Mouse (Mus musculus): ENCODE data around the gene Unc13a. TPM values are rescaled to one million over a fixed set of nuclear protein-coding genes. Genes with fewer than 3 reads are reported as not detected.

Gene Unc13a
- 0.35 and 0.46 TPM in 2 replicates for polyA plus RNA-seq (2015; fragmentation: Nextera tagmentation; extraction: Ambion mirVana)

DNA sequence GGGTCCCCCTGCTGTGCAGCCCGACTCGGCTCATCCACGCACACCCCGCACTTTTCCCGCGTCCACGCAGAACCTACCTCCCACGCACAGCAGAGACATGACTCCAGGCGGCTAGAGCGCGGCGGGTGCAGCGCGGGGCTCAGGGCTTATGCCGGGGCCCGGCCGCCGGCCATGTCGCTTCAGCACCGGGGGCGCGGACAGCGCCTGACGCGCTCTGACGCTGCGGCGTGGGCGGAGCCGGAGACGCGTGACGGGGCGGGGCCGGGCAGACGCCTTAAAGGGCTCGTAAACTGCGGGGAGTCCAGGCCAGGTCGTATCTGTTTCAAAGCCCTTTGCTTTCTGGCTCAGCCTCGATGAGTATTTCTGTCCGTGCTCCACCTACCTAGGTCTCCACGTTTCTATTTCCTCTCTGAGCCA lies at the start of gene Unc13a:
TSS of gene Unc13a (minus strand) at position 209 of the 417 bp plus-strand sequence.
- no peaks in the 10 kb centered on the region for H3K9me3 ChIP-seq (ENCODE audit: low read length)
- TF ChIP-seq EP300 (IDR thresholded peaks at IDR 0.05) (no peak), CTCF (IDR thresholded peaks at IDR 0.05) (no peak)
- 0 out of 2 replicates have a peak, but pooled peaks cover 12% of the 10 kb centered on the region for H3K27me3 ChIP-seq (replicated peaks; ENCODE audit: insufficient read depth, low read length)
- under 1% methylated on average over 42 of the region's 42 CpGs for WGBS
- no peak within 1 kb of the TSS for H3K9ac ChIP-seq (replicated peaks; ENCODE audit: low read depth)
- no peaks in the 10 kb centered on the region for H3K36me3 ChIP-seq (ENCODE audit: insufficient read depth, low read length)
- DNase-seq (ENCODE audit: low spot score): peak; percentile 86
- peak within 1 kb of the TSS; percentile 39 for H3K4me3 ChIP-seq (ENCODE audit: low read depth, low read length)
- H3K4me1 ChIP-seq (ENCODE audit: insufficient read depth, low read depth, low read length): peaks cover 19% of the 10 kb centered on the region
- peak; percentile 81 for ATAC-seq
- peak within 1 kb of the TSS; percentile 77 for H3K4me2 ChIP-seq (replicated peaks; ENCODE audit: low read depth, low read length)
- no peak within 1 kb of the TSS for H3K27ac ChIP-seq (ENCODE audit: low read length)

- Histone ChIP-seq H3K27ac (ENCODE audit: low read length) (no peak overlapping the region), H3K4me1 (ENCODE audit: insufficient read depth, low read depth, low read length) (0 out of 2 replicates have a peak, but pooled peaks cover under 1% of the 10 kb centered on the region), H3K9ac (replicated peaks; ENCODE audit: low read depth) (no peak overlapping the region), H3K36me3 (ENCODE audit: insufficient read depth, low read length) (no peaks in the 10 kb centered on the region), H3K4me2 (replicated peaks; ENCODE audit: low read depth, low read length) (no peak overlapping the region), H3K4me3 (ENCODE audit: low read depth, low read length) (no peak overlapping the region), H3K9me3 (ENCODE audit: low read length) (no peaks in the 10 kb centered on the region), H3K27me3 (replicated peaks; ENCODE audit: insufficient read depth, low read length) (no peaks in the 10 kb centered on the region)
- no peak for DNase-seq (ENCODE audit: low spot score)
- TF ChIP-seq EP300 (IDR thresholded peaks at IDR 0.05) (no peak), CTCF (IDR thresholded peaks at IDR 0.05) (no peak)
- WGBS: 39% methylated on average over 7 of the region's 7 CpGs
- ATAC-seq: no peak
Observed at GRCm38 (mm10) chr8:71719928-71720457, 48.4 kb upstream of the Unc13a start.

DNA sequence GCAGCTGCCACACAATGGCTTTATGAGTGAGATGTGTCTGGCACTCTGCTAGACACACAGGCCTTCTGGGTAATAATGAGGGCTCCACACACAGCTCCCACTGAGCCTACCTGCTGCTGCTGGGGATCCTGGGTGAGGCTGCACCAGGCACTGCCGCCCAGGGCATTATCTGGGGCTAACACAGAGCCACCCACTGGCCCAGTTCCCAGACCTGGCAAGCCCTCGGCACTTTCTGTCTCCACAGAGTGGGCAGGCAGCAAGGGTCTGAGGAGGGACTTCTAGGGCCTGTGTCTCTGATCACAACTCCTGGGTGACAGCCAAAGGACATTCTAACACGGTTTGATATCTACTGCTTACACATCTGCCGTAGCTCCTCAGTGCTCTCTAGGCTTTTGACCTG lies 47.7 kb upstream of the Unc13a start:
- Histone ChIP-seq H3K27me3 (replicated peaks; ENCODE audit: insufficient read depth, low read length) (no peaks in the 10 kb centered on the region), H3K4me1 (ENCODE audit: insufficient read depth, low read depth, low read length) (no peaks in the 10 kb centered on the region), H3K9ac (replicated peaks; ENCODE audit: low read depth) (no peak overlapping the region), H3K4me2 (replicated peaks; ENCODE audit: low read depth, low read length) (no peak overlapping the region), H3K36me3 (ENCODE audit: insufficient read depth, low read length) (no peaks in the 10 kb centered on the region), H3K9me3 (ENCODE audit: low read length) (no peaks in the 10 kb centered on the region), H3K27ac (ENCODE audit: low read length) (no peak overlapping the region), H3K4me3 (ENCODE audit: low read depth, low read length) (no peak overlapping the region)
- no peak for ATAC-seq
- no peak for DNase-seq (ENCODE audit: low spot score)
- WGBS: 41% methylated on average over 4 of the region's 4 CpGs
- no peak for TF ChIP-seq CTCF (IDR thresholded peaks at IDR 0.05)
- no peak for TF ChIP-seq EP300 (IDR thresholded peaks at IDR 0.05)

DNA sequence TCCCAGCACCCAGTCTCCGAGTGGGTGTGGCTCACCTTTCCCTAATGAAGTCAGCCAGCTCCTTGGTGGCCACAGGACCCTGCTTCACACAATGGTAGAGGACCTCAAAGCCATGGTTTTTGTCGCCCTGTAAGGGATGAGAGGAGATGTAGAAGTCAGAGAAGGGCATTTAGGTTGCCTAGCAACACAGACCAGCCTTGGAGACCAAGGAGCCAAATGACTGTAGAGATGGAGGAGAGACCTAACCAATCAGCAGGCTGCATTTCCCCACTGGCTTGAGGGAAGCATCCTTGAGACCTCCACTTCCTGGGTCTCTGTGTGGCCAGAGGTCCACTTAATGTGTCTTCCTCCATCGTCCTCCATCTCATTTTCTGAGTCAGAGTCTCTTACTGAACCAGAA lies 46.7 kb upstream of the Unc13a start:
- no peaks in the 10 kb centered on the region for H3K36me3 ChIP-seq (ENCODE audit: insufficient read depth, low read length)
- no peaks in the 10 kb centered on the region for H3K4me1 ChIP-seq (ENCODE audit: insufficient read depth, low read depth, low read length)
- no peaks in the 10 kb centered on the region for H3K9me3 ChIP-seq (ENCODE audit: low read length)
- no peak for TF ChIP-seq EP300 (IDR thresholded peaks at IDR 0.05)
- no peak for TF ChIP-seq CTCF (IDR thresholded peaks at IDR 0.05)
- no peaks in the 10 kb centered on the region for H3K27me3 ChIP-seq (replicated peaks; ENCODE audit: insufficient read depth, low read length)
- H3K27ac ChIP-seq (ENCODE audit: low read length): no peak overlapping the region
- ATAC-seq (no peak), DNase-seq (ENCODE audit: low spot score) (no peak)
- no peak overlapping the region for H3K4me2 ChIP-seq (replicated peaks; ENCODE audit: low read depth, low read length)
- 38% methylated on average over 3 of the region's 3 CpGs for WGBS
- no peak overlapping the region for H3K9ac ChIP-seq (replicated peaks; ENCODE audit: low read depth)
- no peak overlapping the region for H3K4me3 ChIP-seq (ENCODE audit: low read depth, low read length)

GRCm38 (mm10) chr8:71717096-71717495 lies 45.5 kb upstream of the Unc13a start:
- TF ChIP-seq CTCF (IDR thresholded peaks at IDR 0.05) (no peak), EP300 (IDR thresholded peaks at IDR 0.05) (no peak)
- Histone ChIP-seq H3K27me3 (replicated peaks; ENCODE audit: insufficient read depth, low read length) (no peaks in the 10 kb centered on the region), H3K4me1 (ENCODE audit: insufficient read depth, low read depth, low read length) (no peaks in the 10 kb centered on the region), H3K9ac (replicated peaks; ENCODE audit: low read depth) (no peak overlapping the region), H3K4me2 (replicated peaks; ENCODE audit: low read depth, low read length) (no peak overlapping the region), H3K9me3 (ENCODE audit: low read length) (no peaks in the 10 kb centered on the region), H3K36me3 (ENCODE audit: insufficient read depth, low read length) (no peaks in the 10 kb centered on the region), H3K27ac (ENCODE audit: low read length) (no peak overlapping the region), H3K4me3 (ENCODE audit: low read depth, low read length) (no peak overlapping the region)
- 60% methylated on average over 12 of the region's 12 CpGs for WGBS
- ATAC-seq: no peak
- DNase-seq (ENCODE audit: low spot score): no peak

DNA sequence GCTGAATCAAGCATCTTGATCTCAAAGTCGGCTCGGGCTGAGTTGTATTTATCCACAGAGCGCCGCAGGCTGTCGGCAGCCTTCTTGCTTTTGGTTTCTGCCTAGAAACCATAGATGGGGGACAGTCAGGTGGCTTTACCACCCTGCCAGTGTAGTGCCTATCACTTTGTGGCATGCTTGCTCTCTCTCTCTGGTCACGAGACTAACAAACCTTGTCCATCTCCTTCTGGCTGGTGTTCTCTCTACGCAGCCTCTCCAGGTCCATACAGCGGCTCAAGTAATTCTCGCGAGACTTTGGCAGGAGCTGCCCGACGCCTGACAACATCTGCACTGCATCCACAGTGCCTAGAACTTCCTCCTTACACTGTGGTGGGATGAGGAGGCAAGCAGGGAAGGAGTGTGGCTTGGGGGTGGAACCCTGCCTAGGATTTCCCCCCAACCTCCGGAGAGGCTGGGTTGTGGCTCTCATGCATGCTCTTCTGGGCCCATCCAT lies 45.0 kb upstream of the Unc13a start:
- H3K36me3 ChIP-seq (ENCODE audit: insufficient read depth, low read length): no peaks in the 10 kb centered on the region
- no peaks in the 10 kb centered on the region for H3K27me3 ChIP-seq (replicated peaks; ENCODE audit: insufficient read depth, low read length)
- ATAC-seq: no peak
- WGBS: 67% methylated on average over 13 of the region's 13 CpGs
- no peak overlapping the region for H3K9ac ChIP-seq (replicated peaks; ENCODE audit: low read depth)
- no peaks in the 10 kb centered on the region for H3K9me3 ChIP-seq (ENCODE audit: low read length)
- no peak overlapping the region for H3K27ac ChIP-seq (ENCODE audit: low read length)
- H3K4me2 ChIP-seq (replicated peaks; ENCODE audit: low read depth, low read length): no peak overlapping the region
- H3K4me1 ChIP-seq (ENCODE audit: insufficient read depth, low read depth, low read length): no peaks in the 10 kb centered on the region
- TF ChIP-seq CTCF (IDR thresholded peaks at IDR 0.05) (no peak), EP300 (IDR thresholded peaks at IDR 0.05) (no peak)
- H3K4me3 ChIP-seq (ENCODE audit: low read depth, low read length): no peak overlapping the region
- DNase-seq (ENCODE audit: low spot score): no peak

Measured in lung, postnatal 0 days (tissue).